Mouse (Mus musculus) ES-Bruce4 (cell line): Measurements from ENCODE around the gene Cyp46a1. TPM values are rescaled to one million over a fixed set of nuclear protein-coding genes. Genes with fewer than 3 reads are reported as not detected.

Source experiments
- H3K27ac ChIP-seq: 2 replicates; pipeline ENCODE4 v1.5.1; 2012; ENCODE audit warnings: low read length, inconsistent platforms; ENCODE audit not compliant: insufficient read depth
- H3K27me3 ChIP-seq: 2 replicates; pipeline ENCODE4 v1.6.1; 2012; ENCODE audit warnings: mild to moderate bottlenecking, low read length, inconsistent platforms; ENCODE audit not compliant: control insufficient read depth, poor library complexity, insufficient read depth, severe bottlenecking
- H3K36me3 ChIP-seq: 2 replicates; pipeline ENCODE4 v1.6.1; 2012; ENCODE audit warnings: inconsistent platforms, mild to moderate bottlenecking, low read length, moderate library complexity; ENCODE audit not compliant: control insufficient read depth, poor library complexity, insufficient read depth, severe bottlenecking
- H3K4me1 ChIP-seq: one replicate; pipeline ENCODE4 v1.8.1; 2011; ENCODE audit warnings: low read length; ENCODE audit not compliant: control insufficient read depth, insufficient read depth
- H3K4me3 ChIP-seq: 2 replicates; pipeline ENCODE4 v1.5.1; 2011; ENCODE audit warnings: low read depth, mild to moderate bottlenecking, low read length
- H3K9ac ChIP-seq: 2 replicates; pipeline ENCODE4 v1.6.1; 2012; ENCODE audit warnings: low read depth, mild to moderate bottlenecking, inconsistent platforms; ENCODE audit not compliant: poor library complexity, severe bottlenecking
- H3K9me3 ChIP-seq: replicated peaks from 2 replicates; pipeline ENCODE4 v1.6.1; 2012; ENCODE audit warnings: mild to moderate bottlenecking, low read length, inconsistent platforms; ENCODE audit not compliant: control insufficient read depth, poor library complexity, insufficient read depth, severe bottlenecking
- CTCF ChIP-seq: IDR thresholded peaks from one replicate; pipeline ENCODE4 v1.8.1; 2011; ENCODE audit warnings: low read depth, low read length
- EP300 ChIP-seq: IDR thresholded peaks from 2 replicates; pipeline ENCODE4 v1.6.1; 2011; ENCODE audit warnings: low read depth, low read length; ENCODE audit not compliant: insufficient read depth
- POLR2A ChIP-seq: IDR thresholded peaks from one replicate; pipeline ENCODE4 v1.8.1; 2011; ENCODE audit warnings: low read length; ENCODE audit not compliant: insufficient read depth
- polyA plus RNA-seq: library from polyadenylated mRNA; stranded (reverse); fragments of >200 nt; gene quantifications from 2 replicates; pipeline ENCODE4 v1.2.4, GENCODE M21; 2011; ENCODE audit warnings: low read depth; ENCODE audit not compliant: missing spikeins, insufficient read depth, insufficient read length

Gene Cyp46a1
- polyA plus RNA-seq, 1 experiment: 1.0 TPM

DNA sequence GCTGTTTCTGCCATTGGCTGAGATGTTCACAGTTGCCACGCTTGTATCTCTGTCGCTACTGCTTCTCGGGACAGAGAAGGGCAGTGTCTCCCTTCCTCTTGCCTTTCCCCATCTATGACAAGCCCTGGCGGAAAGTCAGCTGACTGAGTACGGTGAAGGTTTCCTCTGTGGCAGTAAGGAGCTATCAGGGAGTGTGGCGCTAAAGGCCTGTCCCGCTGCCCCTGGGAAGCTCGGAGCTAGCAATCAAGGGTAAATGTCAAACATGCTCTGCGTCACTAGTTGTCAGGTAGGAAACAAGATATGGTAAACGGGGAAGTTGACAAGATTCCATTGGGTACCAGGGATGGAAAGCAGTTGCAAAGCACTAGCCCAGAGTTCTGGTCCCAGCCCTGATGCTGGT, 18.4 kb upstream of the Cyp46a1 start:
- no peak overlapping the region for H3K9ac ChIP-seq
- H3K27me3 ChIP-seq: no peaks in the 10 kb centered on the region; the same call in 1 of the 2 replicates
- H3K4me1 ChIP-seq: peaks cover 4% of the 10 kb centered on the region
- no peaks in the 10 kb centered on the region for H3K36me3 ChIP-seq
- H3K9me3 ChIP-seq: no peaks in the 10 kb centered on the region
- no peak overlapping the region for H3K4me3 ChIP-seq
- no peak overlapping the region for H3K27ac ChIP-seq
- TF ChIP-seq CTCF (no peak), EP300 (no peak), POLR2A (no peak)

DNA sequence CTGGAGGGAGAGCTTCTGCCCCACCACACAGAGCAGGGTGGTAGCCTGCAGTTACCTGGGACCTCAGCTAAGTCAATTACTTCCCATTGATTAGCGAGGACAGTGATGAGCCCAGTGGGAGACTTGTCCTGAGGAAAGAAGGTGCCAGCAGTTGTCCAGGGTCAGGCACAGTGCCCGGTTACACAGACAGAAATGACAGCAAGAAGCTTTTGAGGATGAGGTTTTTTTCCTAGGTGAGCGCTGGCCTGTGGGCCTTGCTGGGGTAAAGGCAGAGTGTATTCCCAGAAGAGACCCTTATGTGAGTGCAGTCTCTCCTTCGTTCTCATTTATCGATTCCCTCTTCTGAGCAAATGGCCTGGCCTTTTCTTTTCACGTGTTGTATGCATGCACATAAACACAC, 17.5 kb upstream of the Cyp46a1 start:
- Histone ChIP-seq H3K4me3 (no peak overlapping the region), H3K36me3 (no peaks in the 10 kb centered on the region), H3K4me1 (peaks cover 6% of the 10 kb centered on the region), H3K27ac (no peak overlapping the region), H3K9me3 (no peaks in the 10 kb centered on the region), H3K9ac (no peak overlapping the region), H3K27me3 (no peaks in the 10 kb centered on the region; the same call in 1 of the 2 replicates)
- TF ChIP-seq CTCF (no peak), POLR2A (no peak), EP300 (no peak)

DNA sequence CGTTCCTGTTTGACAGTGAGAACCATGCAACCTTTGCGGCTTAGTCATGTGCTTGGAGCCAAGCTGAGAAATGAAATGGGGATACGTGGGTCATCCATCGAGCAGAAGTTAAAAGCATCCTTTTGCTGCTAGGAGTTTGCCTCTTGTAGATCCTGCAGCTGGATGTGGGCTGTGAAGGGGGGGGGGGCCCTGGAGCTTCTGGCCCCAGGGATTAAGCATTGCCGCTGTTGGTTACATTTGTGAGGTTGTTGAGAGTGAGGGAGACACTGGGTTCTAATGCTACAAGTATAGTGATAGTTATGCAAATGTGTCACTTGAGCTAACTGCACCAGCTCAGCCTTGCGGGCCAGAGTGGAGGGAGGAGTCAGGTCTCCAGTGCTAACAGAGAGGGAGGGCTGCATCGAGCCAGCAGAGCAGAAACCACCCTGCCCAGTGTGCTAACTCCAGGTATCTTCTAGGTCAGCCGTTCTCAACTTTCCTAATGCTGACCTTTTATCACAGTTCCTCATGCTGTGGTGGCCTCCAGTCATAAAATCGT, 16.9 kb upstream of the Cyp46a1 start:
- H3K4me1 ChIP-seq: peaks cover 6% of the 10 kb centered on the region
- no peak overlapping the region for H3K9ac ChIP-seq
- no peak overlapping the region for H3K4me3 ChIP-seq
- no peaks in the 10 kb centered on the region; the same call in 1 of the 2 replicates for H3K27me3 ChIP-seq
- TF ChIP-seq EP300 (peak; percentile 78; the same call in 1 of the 2 replicates), POLR2A (no peak)
- no peaks in the 10 kb centered on the region for H3K36me3 ChIP-seq
- H3K27ac ChIP-seq: no peak overlapping the region
- no peaks in the 10 kb centered on the region for H3K9me3 ChIP-seq

DNA sequence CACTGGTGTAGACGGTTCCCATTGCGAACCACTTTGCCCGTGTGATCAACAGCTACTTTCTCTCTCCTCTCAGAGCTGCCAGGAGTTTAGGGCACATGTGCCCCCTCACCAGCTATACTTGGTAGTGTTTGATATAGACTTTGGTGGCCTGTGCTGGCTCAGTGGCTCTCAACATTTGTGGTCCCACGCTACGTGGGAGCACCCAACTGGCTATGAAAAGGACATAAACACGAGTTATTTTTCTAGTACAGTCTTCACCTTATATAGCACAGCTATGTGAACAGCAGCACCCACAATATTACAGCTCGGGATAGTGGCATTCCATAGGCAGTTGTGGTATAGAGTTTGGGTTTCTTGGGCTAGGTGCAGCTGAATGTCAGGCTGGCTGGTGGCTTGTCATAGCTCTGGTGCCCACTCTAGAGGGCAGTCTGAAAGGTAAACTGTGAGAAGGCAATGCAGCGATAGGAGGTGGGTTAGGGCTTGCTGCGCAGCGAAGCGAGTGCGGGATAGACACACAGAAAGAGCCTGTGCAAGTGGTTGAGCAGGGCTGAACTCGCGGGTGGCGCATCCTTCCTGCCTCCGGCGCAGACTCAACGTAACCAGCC, 16.3 kb upstream of the Cyp46a1 start:
- peak overlapping the region; percentile 40 for H3K4me3 ChIP-seq

DNA sequence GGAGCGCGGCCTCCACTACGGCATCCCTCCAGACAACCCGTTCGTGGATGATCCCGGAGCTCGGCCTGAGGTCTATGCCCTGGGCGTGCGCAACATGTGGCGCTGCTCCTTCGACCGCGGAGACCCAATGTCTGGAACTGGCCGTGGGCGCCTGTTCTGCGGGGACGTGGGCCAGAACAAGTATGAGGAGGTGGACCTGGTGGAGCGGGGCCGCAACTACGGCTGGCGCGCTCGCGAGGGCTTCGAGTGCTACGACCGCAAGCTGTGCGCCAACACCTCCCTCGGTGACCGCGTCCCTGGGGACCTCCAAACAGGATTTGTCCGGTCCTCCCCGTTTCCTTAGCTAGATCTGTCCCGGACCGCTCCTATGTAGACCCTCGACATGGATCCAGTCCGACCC, 15.7 kb upstream of the Cyp46a1 start:
- TF ChIP-seq CTCF: no peak
- TF ChIP-seq POLR2A: no peak
- TF ChIP-seq EP300: no peak
- Histone ChIP-seq H3K4me1 (peaks cover 6% of the 10 kb centered on the region), H3K27me3 (no peaks in the 10 kb centered on the region; the same call in 1 of the 2 replicates), H3K36me3 (no peaks in the 10 kb centered on the region), H3K4me3 (peak overlapping the region; percentile 40), H3K27ac (no peak overlapping the region), H3K9me3 (no peaks in the 10 kb centered on the region), H3K9ac (no peak overlapping the region)

More for the DNA sequence above, 16.3 kb upstream of the Cyp46a1 start:
- Histone ChIP-seq H3K9ac (no peak overlapping the region), H3K27me3 (no peaks in the 10 kb centered on the region; the same call in 1 of the 2 replicates), H3K27ac (no peak overlapping the region), H3K4me1 (peaks cover 6% of the 10 kb centered on the region), H3K36me3 (no peaks in the 10 kb centered on the region), H3K9me3 (no peaks in the 10 kb centered on the region)
- TF ChIP-seq EP300 (no peak), CTCF (no peak), POLR2A (no peak)

DNA sequence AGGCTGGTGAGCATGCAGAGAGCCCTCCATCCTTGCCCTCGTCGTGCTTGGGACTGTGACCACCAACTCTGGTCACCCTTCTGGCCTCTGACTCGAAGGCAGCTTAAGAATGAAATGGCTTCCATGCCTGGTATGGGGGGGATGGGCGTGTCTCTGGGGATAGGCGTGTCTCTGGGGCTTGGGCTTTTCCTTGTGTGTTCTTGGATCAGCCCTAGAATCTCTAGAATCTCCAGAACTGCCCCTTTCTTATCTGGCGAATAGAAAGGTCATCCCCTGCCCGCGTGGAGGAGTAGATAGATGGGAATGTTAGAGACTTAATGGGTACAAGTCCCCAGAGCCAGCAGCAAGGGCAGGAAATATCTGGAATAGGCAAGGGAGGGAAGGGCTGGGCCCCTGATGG, 14.1 kb upstream of the Cyp46a1 start:
- Histone ChIP-seq H3K36me3 (no peaks in the 10 kb centered on the region), H3K9ac (no peak overlapping the region), H3K4me3 (no peak overlapping the region), H3K27me3 (no peaks in the 10 kb centered on the region; the same call in 1 of the 2 replicates), H3K27ac (no peak overlapping the region), H3K9me3 (no peaks in the 10 kb centered on the region), H3K4me1 (peaks cover 6% of the 10 kb centered on the region)
- no peak for TF ChIP-seq CTCF
- TF ChIP-seq POLR2A: no peak
